Mouse (Mus musculus) CD4-positive, CD25-positive, alpha-beta regulatory T cell, adult 4 months (primary cell): ENCODE data around the gene Fyn. TPM values are rescaled to one million over a fixed set of nuclear protein-coding genes. Genes with fewer than 3 reads are reported as not detected.

Experiments
- ATAC-seq: one replicate; pipeline ENCODE4 v1.8.0; 2017
- polyA plus RNA-seq, 2 experiments: library from polyadenylated mRNA; unstranded; fragments of 100-300 nt; shearing (Covaris generic); gene quantifications; one replicate each; pipeline ENCODE4 v1.2.1; 2017

Gene Fyn
- polyA plus RNA-seq, 2 experiments from 2014 or later = 71.9 to 106 TPM

- ATAC-seq = peak; percentile 93
These were observed 244.6 kb downstream of the Fyn start for GRCm38 (mm10) chr10:39612989-39613831.

DNA sequence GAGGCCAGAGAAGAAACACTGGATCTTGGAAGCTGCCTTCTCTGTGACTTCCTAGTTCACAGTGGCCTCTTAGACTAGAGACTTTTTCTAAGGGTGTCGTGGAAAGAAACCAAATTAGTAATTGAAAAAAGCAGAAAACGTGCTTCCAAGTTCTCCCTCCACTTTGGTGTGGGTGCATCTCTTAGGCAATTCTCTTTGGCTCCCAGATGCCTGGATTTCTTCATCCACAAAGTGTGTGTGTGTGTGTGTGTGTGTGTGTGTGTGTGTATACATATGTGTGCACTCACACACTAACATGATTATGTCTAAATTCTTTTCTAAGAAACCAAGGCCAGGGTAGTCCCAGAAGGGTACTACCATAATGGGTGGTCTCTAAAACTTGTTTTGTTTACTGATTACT is 245.3 kb downstream of the Fyn start:
- no peak for ATAC-seq

DNA sequence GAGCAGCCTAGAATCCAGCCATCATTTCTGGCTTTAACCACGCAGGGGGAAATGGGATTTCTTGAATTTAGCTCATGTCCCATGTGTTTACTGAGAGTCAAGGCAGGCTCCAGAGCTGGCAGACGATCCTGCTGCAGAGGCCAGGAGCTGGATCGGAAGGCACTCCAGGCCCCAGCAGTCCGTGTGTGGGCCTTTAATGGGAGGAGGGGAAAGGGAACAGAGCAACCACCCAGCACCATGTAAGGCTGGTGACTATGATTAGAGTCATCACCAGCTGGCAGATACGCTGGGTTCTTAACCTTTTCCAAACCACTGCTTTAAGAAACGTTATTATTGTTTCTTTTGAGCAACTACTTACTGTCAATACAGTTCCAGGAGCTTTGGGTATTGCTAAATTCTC is 246.0 kb downstream of the Fyn start:
- no peak for ATAC-seq

Other genes starting within 250 kb of the Fyn start
- 1 to 10 TPM in 1 of 2 experiments, not detected in 1; 1.0 TPM for gene Fam229b, start 234.9 kb upstream of the Fyn start, polyA plus RNA-seq
- gene Tube1, start 234.9 kb upstream of the Fyn start, polyA plus RNA-seq = 1 to 10 TPM; 4.5 to 6.4 TPM
- not detected for gene Ccn6, start 205.1 kb upstream of the Fyn start, polyA plus RNA-seq
- gene Traf3ip2, start 244.1 kb downstream of the Fyn start, polyA plus RNA-seq = 10 to 100 TPM; 35.5 to 37.9 TPM